Mouse (Mus musculus): ENCODE results near the gene Wdr20. TPM values are rescaled to one million over a fixed set of nuclear protein-coding genes. Genes with fewer than 3 reads are reported as not detected.
"Not testable (repeated sequence)": the region's sequence is repeated elsewhere in the genome, so short reads cannot be mapped to it uniquely, and the experiment has no call there.

Gene Wdr20
- total RNA-seq, 4 experiments from 2014 or later, result 13.3 to 19.9 (median 15.9) TPM

DNA sequence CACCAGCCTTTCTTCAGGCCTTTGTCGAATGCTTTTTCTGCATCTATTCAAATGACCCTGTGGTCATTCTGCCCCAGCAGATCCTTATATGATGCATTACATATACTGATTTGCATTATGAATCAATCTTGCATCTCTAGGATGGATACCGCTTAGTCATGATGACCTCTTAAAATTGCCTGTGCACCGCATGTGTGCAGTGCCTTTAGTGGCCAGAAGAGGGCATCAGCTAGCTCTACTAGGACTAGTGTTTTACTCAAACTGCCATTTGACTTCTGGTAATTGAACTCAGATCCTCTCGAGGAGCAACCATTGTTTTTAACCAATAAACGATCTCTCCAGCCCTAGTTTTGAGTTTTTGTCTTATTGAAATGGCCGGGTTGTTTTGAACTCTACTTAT, 24.0 kb upstream of the Wdr20 start:
- no peak for DNase-seq (ENCODE audit: low spot score in 2 of 2)

DNA sequence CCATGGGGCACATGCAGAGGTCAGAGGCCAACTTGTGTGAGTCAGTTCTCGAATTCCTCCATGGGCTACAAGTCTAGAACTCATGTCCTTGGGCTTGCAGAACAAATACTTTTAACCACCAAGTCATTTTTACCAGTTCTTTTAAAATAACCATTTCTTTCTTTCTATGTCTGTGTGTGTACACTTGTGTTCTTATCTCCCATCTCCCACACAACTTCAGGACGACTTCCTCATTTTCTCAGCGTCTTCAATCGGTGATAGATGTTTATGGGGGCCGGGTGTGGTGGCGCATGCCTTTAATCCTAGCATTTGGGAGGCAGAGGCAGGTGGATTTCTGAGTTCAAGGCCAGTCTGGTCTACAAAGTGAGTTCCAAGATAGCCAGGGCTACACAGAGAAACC, 23.5 kb upstream of the Wdr20 start:
- DNase-seq (ENCODE audit: low spot score in 2 of 2), result no peak

DNA sequence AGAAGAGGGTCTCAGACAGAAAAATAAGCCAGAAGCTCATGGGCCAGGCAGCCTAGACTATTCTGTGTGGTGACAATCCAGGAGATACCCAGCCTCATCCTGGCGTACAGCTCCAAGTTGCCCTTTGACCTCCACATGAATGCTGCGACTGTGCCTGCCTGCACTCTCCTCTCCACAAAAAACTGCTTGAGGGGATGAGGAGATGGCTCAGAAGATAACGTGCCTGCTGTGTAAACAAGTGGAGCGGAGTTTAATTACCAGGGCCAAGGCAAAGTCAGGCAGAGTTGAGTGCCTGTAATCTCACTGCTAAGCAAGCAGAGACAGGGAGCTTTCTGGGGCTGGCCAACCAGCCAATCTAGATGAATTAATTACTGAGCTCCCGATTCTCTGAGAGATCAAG, 21.7 kb upstream of the Wdr20 start:
- no peak for DNase-seq (ENCODE audit: low spot score in 2 of 2)

DNA sequence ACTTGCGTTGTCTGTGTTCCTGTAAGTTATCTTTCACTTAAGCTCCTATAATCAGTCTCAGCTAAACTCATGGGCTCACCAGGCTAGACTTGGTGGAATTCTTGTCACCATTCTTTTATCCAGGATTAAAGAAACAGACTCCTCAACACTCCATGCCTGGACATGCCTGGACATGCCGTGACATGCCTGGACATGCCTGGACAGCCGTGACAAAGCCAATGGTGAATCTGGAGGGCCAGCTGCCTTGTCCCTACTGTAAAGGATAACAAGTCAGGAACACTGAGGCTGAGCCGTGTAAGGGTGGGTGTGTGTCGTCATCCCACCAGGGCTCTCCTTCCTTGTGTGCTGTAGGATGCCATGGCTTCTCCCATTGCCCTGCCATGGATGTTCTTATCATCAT, 12.7 kb upstream of the Wdr20 start:
- DNase-seq (ENCODE audit: low spot score in 2 of 2), result no peak

DNA sequence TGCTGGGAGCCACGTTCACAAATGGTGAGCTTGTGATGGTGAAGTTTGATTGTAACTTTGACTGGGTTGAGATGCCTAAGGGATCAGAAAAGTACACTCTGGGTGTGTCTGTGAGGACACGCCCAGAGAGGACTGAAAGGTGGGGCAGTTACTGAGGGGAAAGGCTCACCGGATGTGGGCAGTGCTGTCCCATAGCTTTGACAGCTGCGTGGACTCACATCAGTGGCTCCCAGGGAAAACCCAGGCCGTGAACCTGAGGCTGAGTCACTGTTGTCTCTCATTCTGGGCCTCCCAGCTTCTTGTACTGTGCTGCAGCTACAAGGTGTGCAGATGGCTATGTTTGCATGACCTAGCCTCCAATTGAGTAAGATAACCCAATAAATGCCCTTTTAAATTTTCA, 12.3 kb upstream of the Wdr20 start:
- no peak for DNase-seq (ENCODE audit: low spot score in 2 of 2)

DNA sequence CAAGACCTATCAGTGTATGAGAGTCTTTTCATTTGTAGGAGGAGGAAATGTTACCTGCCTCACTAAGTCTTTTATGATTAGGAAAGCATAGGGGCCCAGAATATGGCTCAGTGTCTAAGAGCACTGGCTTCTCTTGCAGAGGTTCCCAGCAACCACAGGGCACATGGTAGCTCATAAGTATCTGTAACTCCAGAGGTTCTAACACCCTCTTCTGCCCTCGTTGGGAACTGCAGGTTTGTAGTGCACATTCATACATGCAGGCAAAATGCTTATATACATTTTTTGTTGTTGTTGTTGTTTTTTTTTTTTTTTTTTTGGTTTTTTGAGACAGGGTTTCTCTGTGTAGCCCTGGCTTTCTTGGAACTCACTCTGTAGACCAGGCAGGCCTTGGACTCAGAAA, 11.3 kb upstream of the Wdr20 start:
- no peak for DNase-seq (ENCODE audit: low spot score in 2 of 2)

DNA sequence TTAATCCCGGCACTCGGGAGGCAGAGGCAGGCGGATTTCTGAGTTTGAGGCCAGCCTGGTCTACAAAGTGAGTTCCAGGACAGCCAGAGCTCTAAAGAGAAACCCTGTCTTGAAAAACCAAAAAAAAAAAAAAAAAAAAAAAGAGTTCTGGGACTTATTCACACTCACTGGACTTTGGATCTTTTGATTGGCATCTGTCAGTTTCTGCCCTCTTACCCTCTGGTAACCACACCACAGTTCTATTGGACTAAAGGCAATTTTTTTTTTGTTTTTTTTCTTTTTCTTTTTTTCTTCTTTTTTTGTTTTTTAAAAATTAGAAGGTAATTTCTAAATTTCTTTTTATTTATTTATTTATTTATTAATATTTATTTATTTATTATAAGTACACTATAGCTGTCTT, 4.5 kb upstream of the Wdr20 start:
- DNase-seq (ENCODE audit: low spot score in 2 of 2), result not testable (repeated sequence)

DNA sequence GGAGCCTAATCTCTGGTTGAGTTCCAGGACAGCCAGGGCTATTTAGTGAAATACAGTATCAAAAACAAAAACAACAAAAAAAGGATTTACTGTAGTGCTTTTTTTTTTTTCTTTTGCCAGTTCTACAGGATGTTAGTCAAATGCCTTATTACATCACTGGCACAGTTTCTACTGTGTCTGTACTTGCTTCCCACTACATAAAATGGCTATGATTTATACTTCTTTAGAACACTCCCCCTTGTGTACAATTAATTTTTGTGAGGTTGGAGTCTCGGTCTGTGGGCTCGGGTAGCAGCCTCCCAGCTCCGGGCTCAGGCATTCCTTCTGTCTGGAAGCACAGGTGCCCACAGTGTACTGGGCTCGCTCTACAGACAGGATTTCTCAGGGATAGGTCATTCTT, 1.1 kb upstream of the Wdr20 start:
- DNase-seq (ENCODE audit: low spot score in 2 of 2), result no peak

DNA sequence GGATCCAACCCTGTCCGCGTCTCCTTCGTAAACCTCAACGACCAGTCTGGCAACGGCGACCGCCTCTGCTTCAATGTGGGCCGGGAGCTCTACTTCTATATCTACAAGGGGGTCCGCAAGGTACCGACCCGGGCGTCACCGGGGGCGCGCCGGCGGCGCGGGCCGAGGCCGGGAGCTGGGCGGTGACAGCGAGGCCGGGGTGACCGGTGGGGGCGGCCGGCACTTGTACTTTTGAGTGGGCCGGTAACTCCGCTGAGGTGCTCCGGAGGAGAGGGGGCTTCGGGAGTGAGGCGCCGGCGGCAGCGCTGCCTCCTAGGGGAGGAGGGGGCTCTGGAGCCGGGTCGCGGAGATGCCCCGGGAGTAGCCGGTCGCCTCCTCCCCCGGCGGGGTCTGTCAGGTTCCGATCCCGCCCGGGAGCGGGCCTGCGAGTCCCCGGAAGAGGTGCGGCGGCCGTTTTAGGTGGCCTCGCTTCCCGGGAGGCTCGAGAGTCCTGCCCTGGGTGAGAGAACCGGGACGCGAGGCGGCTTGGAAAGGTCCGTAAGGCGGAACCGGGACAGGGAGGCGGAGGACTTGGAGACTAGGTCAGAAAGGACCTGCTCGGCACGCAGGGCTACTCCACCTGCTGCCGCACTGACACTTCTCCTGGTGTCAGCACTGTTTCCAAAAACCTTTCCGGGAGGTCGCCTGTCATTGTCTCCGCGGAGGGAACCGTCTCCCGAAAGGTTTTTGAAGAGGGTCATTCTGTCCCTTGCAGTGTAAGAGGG, 596 bp downstream of the Wdr20 start:
- peak in 1 of 2 experiments; percentile 7 for DNase-seq (ENCODE audit: low spot score in 2 of 2)

DNA sequence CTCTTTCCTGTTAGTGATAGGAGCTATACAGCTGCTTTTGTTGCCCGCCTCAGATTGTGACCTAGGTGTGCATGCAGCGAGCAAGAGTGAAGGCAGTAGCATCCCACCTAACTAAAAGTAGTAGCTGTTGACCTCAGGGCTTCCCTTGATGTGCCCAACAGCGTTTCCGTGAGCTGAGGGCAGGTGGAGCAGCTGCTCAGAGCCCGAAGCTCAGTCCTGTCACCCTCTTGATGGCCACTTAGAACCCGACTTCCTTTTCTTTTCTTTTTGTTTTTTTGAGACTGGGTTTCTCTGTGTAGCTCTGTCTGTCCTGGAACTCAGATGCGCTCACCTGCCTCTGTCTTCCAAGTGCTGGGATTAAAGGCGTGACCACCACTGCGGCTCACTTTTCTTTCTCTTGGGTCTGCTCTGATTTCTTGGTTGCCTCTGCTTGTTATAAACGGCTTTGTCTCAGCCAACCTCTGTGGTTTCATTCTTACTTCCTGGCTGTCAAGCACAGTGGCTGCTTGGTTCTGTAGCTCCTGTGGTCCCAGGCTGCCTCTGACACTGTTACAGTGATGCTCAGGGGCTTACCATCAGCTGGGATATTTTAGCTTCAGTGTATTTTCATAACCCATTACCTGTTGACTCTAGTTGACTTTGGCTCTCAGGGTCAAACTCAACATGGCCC, 13.2 kb downstream of the Wdr20 start:
- no peak for DNase-seq (ENCODE audit: low spot score in 2 of 2)

DNA sequence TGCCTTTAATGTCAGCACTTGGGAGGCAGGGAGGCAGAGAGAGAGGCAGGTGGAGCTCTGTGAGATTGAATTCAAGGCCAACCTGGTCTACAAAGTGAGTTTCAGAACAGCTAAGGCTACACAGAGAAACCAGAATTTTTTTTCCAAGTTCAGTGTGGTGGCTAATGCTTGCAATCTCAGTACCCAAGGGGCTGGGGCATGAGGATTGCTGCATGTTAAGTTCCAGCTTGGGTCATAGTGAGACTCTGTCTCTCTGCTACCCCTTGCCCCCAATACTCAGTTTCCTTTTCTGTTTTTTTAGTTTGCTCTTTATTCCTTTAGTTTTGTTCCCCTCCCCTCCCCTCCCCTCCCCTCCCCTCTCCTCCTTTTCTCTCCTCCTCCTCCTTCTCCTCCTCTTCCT, 15.0 kb downstream of the Wdr20 start:
- DNase-seq (ENCODE audit: low spot score in 2 of 2), result no peak

DNA sequence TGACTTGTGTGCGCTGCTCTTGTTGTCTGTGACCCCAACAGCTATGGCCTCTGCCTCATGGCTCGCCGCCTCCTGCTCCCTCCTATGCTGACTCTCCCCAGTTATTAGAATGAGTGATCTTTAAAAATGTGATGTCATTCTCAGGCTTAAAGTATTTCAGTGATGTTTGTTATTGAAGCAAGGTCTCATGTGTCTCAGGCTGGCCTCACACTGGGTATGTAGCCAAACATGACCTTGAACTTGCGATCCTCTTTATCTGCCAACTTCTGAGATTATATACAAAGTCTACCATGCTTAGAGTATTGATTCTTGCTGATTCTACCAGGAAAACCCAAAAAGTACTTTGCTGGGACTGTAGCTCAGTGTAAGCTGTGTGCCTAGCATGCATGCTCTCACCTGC, 16.2 kb downstream of the Wdr20 start:
- DNase-seq (ENCODE audit: low spot score in 2 of 2), result no peak

DNA sequence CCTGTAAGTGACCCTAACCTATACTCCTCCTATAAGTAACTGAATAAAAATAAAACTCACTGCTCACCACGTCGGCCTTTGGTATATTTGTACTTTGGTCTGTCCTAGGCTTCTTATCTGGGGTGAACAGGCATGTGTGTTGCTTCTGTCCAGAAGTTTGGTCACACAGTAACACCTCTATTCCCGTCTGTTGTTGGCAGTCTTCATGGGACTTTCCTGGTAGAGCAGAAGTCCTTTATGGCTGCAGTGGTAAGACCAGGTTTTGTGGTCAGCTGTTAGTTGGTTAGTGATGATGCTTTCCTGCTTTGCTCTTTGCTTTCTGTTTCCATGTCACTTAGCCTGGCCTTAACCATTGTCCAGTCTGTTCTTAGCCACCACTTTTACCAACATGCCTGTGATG, 19.4 kb downstream of the Wdr20 start:
- DNase-seq (ENCODE audit: low spot score in 2 of 2), result no peak

DNA sequence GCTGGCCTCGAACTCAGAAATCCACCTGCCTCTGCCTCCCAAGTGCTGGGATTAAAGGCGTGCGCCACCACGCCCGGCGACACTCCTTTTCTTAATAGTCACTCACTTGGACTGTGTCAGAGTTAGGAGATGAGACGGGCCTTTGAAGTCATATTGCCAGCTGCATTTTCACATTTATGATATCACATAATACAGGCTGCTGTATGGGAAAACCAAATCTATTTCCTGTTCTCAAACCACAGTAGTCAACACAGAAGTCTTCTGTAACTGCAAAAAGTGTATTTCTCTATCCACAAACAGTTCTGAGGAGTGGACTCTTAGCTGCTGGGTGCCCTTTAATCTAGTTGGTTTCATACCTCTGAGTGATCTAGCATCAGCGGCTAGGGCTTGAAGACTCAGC, 21.2 kb downstream of the Wdr20 start:
- no peak for DNase-seq (ENCODE audit: low spot score in 2 of 2)

DNA sequence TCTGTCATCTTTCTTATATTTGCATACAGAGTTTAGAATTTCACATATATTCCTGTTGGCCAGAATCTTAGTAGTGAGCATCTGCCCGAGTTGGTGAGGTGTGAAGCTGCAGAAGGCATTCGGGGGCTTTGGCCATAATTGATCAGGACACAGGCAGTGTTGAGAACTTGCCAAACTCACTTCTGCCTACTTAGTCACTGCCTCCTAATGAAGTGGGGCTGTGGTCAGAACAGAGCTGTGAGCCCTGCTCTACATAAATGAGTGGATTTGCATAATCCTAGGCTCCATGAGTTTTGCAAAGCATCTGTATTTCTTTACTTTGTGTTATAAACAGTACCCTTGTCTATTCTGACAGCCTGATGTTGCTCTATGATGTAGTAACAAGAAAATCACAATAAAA, 24.6 kb downstream of the Wdr20 start:
- no peak for DNase-seq (ENCODE audit: low spot score in 2 of 2)

DNA sequence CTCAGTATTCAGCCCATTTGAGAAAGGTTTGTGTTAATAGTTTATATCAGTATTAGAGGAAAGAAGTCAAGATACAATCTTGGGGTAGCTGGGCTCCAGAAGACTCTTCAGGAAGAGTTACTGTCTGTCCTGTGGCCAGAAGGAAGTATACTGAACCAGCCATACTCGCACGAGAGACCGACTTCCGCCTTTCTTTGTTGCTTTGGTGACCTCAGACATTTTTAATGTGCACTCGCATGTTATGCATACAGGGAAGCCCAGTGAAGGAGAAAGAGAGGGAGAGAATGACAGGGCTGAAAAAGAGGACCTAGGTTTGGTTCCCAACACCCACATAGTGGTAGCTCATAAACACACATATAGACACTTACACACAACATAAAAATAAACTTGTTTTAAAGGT, 26.8 kb downstream of the Wdr20 start:
- DNase-seq (ENCODE audit: low spot score in 2 of 2), result no peak

DNA sequence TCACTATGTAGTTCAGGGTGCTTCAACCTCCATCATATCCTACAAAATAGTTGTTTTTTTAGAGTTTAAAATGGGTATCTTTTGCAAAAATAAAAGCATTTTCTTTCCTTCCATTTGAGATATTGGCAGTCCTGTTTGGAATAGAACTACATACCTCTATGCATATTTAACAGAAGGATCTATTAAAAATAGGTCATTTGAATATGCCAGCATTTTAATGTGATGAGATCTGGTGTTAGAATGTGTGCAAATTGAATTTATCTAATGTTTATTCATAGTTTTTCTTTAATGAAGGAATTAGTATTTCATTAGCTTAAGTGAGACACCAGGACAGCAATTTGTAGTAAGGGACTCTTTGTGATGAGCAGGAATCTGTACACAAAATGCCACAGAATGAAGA, 30.8 kb downstream of the Wdr20 start:
- no peak for DNase-seq (ENCODE audit: low spot score in 2 of 2)

DNA sequence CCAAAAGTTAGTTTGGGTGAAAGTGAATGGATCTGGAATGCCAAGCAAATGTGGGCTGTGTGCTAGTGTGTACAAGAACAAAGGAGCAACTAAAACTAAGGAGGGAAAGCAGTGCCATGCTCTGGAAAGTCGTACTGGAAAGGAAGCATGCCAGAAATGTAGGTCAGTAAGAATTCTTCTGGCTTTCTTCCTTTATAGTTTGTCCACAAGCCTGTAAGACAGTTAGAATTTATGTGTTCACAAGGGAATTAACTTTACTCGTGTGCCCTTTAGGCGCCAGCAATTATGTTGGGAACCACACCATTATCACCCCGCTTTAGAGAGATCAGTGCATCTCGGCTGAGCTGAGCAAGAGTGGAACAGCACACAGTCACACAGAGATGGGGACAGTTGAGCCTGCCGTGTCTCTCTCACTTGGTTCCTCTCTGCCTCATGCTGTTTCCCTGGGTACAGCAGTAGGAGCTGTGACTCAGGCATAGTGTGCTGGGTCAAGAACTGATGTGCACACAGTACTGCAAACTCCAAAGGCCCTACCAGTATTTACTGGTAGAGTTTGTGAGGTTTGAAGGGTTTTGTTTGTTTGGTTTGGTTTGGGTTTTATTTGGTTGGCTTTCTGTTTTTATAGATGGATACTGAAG, 32.0 kb downstream of the Wdr20 start:
- DNase-seq (ENCODE audit: low spot score in 2 of 2), result no peak

DNA sequence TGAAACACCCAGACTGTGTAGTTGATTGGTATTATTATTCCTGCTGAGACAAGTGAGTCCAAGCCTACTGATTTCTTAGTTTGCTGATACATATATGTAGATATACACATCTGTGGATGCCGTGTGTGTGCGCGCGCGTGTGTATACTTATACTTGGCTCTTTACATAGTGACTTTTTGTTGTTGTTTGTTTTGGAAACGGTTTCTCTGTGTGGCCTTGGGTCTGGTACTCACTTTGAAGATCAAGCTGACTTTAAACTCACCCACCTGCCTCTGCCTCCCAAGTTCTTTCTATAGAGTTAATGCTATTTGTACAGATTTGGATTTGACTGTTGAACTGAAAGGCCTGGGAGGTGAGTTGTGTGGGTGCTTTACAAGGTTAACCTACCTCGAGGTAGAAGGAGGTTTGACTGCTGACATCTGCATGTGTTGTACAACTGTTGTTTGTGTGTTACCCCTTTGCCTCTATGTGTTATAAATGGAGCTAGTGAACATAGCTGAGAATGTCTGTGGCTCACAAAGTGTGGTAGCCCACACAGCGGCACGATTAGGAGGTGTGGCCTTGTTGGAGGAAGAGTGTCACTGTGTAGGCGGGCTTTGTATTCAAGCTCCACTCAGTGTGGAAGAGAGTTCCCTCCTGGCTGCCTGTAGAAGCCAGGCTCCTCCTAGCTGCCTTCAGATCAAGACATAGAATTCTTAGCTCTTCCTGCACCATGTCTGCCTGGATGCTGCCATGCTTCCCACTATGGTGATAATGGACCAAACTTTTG, 32.9 kb downstream of the Wdr20 start:
- DNase-seq (ENCODE audit: low spot score in 2 of 2), result no peak

DNA sequence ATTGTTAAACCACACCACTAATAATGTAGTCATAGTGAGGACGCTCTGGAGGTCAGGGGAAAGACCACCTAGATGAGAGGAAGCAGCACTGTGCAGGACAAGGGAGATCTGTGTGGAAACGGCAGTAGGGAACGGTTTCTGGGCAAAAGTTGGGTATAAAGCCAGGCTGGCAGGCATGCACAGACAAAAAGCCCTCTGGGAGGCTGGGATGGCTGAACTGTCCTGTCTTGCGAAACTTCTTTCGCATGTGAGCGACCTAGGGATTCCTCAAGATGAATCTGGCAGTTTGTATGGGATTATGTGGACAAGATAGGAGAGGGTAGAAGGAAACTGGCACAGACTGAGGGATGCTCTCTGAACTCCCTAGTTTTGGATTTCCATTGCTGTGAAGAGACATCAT, 34.2 kb downstream of the Wdr20 start:
- DNase-seq (ENCODE audit: low spot score in 2 of 2), result no peak

DNA sequence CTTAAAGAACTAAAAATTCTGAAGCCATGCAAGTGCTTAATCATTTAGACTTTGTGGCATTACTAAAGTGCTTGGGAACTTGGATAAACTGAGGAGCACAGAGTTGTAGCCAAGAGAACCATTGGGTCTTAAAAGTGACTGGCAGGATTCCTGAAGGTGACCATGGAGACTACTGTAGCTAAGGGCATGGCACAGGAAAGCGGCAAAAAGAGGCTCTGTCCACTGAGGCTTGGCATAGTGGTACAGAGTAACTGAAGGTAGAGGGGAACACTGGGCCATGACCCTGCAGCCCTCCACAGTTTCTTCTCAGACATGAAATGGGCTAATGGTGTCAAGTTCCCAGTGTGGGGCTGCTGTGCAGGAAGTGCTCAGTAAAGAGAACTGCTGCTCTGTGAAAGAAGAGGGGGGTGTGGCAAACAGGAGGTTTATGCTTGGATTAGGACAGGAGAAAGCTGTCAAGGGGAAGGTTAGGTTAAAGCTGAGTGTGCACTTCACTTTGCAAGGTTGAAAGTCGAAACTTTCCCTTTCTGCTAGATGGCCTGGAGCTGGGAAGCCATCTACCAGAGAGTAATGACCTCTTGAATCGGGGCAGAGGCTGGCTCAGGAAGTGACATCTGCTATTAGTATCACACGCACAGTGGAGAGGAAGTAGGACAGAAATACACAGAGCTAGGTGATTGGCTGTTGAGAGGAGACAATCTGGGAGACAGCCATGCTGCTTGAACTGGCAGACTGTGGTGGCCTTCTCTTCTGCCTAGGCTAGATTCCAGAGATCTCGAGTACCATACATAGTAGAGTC, 38.1 kb downstream of the Wdr20 start:
- DNase-seq (ENCODE audit: low spot score in 2 of 2), result no peak

Measured in gastrocnemius, adult 8-10 months (tissue).